ENCODE assay signal across 10 mouse cellular contexts in genomic region chr14:14347836-14348621, GRCm38 (mm10). TPM values are rescaled to one million over a fixed set of nuclear protein-coding genes. Genes with fewer than 3 reads are reported as not detected.
DNase-seq lines count a peak whose midpoint lies in the region; ATAC-seq and TF ChIP-seq lines count a peak whose summit lies in the region.
"Had no signal": no experiment of that assay in that cellular context is flagged by ENCODE, and none has a peak within 500 bp of the region (broad histone marks: within the 10 kb centered on the region; RNA-seq: fewer than 3 reads in every experiment).

No protein-coding gene starts in this region.

- H3K9me3 ChIP-seq in hindbrain, postnatal 0 days (ENCODE audit: low read length): peaks cover 13% of the 10 kb centered on the region; the same call in 1 of the 2 replicates
- peaks cover 34% of the 10 kb centered on the region for H3K9me3 ChIP-seq in midbrain, embryonic 14.5 days (ENCODE audit: control insufficient read depth, low read length)

- H3K9ac ChIP-seq in hindbrain, postnatal 0 days (replicated peaks; ENCODE audit: low read length): no peak overlapping the region
- H3K9ac ChIP-seq in midbrain, embryonic 14.5 days (replicated peaks; ENCODE audit: low read length): no peak overlapping the region

- TF ChIP-seq CTCF in hindbrain, postnatal 0 days (IDR thresholded peaks at IDR 0.05; ENCODE audit: low read depth): no peak

- H3K4me3 ChIP-seq in hindbrain, postnatal 0 days (ENCODE audit: low read length): no peak overlapping the region
- no peak overlapping the region for H3K4me3 ChIP-seq in midbrain, embryonic 14.5 days (replicated peaks; ENCODE audit: low read depth, low read length)

- H3K4me1 ChIP-seq in hindbrain, postnatal 0 days (ENCODE audit: insufficient read depth, low read length): no peaks in the 10 kb centered on the region
- H3K4me1 ChIP-seq in midbrain, embryonic 14.5 days (ENCODE audit: control insufficient read depth, insufficient read depth, low read length): no peaks in the 10 kb centered on the region

- peak; percentile 8 for DNase-seq in kidney, postnatal 14 days
- no peak for DNase-seq in kidney, adult 8-10 months
- DNase-seq in ES-CJ7 (ENCODE audit: low read depth, low spot score): peak; percentile 65
- DNase-seq in cerebellum, adult 18-20 months: peak; percentile 17 to 33
- peak; percentile 51 for DNase-seq in hindbrain, postnatal 0 days (ENCODE audit: low spot score)
- DNase-seq in midbrain, embryonic 14.5 days: peak; percentile 72
- DNase-seq in testis, postnatal 14 days (ENCODE audit: low spot score): peak; percentile 72
- no peak for DNase-seq in MN1 (ENCODE audit: low spot score)

- no peaks in the 10 kb centered on the region for H3K36me3 ChIP-seq in hindbrain, postnatal 0 days (ENCODE audit: insufficient read depth, low read length)
- H3K36me3 ChIP-seq in midbrain, embryonic 14.5 days (ENCODE audit: control insufficient read depth, insufficient read depth, low read length): no peaks in the 10 kb centered on the region

- 93% methylated on average over 14 of the region's 14 CpGs for WGBS in hindbrain, postnatal 0 days
- 96% methylated on average over 14 of the region's 14 CpGs for WGBS in midbrain, embryonic 14.5 days

- ATAC-seq in hindbrain, postnatal 0 days: peak; percentile 9
- ATAC-seq in midbrain, embryonic 14.5 days (ENCODE audit: low FRiP score, low TSS enrichment): peak; percentile 7

- no peak overlapping the region for H3K27ac ChIP-seq in hindbrain, postnatal 0 days
- no peak overlapping the region for H3K27ac ChIP-seq in midbrain, embryonic 14.5 days (replicated peaks; ENCODE audit: low read depth, low read length)

- no peaks in the 10 kb centered on the region for H3K27me3 ChIP-seq in hindbrain, postnatal 0 days (ENCODE audit: insufficient read depth, low read length)
- no peaks in the 10 kb centered on the region for H3K27me3 ChIP-seq in midbrain, embryonic 14.5 days (ENCODE audit: control insufficient read depth, insufficient read depth, low read length)

- H3K4me2 ChIP-seq in hindbrain, postnatal 0 days (ENCODE audit: low read depth, low read length): no peak overlapping the region
- H3K4me2 ChIP-seq in midbrain, embryonic 14.5 days (ENCODE audit: low read length): no peak overlapping the region

RNA-seq across cellular contexts. Expression of gene Il3ra, which starts 2.0 kb away (rescaled TPM):
- total RNA-seq in hindbrain, postnatal 0 days (2014; rRNA removed): 3.8 and 11.0 TPM in 2 replicates
- polyA plus RNA-seq in hindbrain, postnatal 0 days (2015; fragmentation: Nextera tagmentation; extraction: Ambion mirVana): 2.3 and 2.4 TPM in 2 replicates
- 2.4 TPM in 2 replicates for polyA plus RNA-seq in midbrain, embryonic 14.5 days (2014; fragmentation: Nextera tagmentation; extraction: Ambion mirVana)

RNA-seq across cellular contexts. Expression of gene Olfr31, which starts 25.4 kb away (rescaled TPM):
- total RNA-seq in hindbrain, postnatal 0 days (2014; rRNA removed): not detected in 2 replicates
- polyA plus RNA-seq in hindbrain, postnatal 0 days (2015; fragmentation: Nextera tagmentation; extraction: Ambion mirVana): 0.05 and 0.30 TPM in 2 replicates
- 0.05 TPM in 1 of 2 replicates, not detected in the other for polyA plus RNA-seq in midbrain, embryonic 14.5 days (2014; fragmentation: Nextera tagmentation; extraction: Ambion mirVana)
- polyA plus RNA-seq: cortical plate, adult 2 months had no signal

RNA-seq across cellular contexts. Expression of gene Olfr721-ps1, which starts 53.1 kb away (rescaled TPM):
- total RNA-seq in hindbrain, postnatal 0 days (2014; rRNA removed): not detected in 2 replicates
- not detected in 2 replicates for polyA plus RNA-seq in hindbrain, postnatal 0 days (2015; fragmentation: Nextera tagmentation; extraction: Ambion mirVana)
- not detected in 2 replicates for polyA plus RNA-seq in midbrain, embryonic 14.5 days (2014; fragmentation: Nextera tagmentation; extraction: Ambion mirVana)
- polyA plus RNA-seq: cortical plate, adult 2 months; myocyte had no signal

Comparison
In these comparisons a context has a peak if more than half of its experiments do, and no peak if none do; other contexts are left out.
1. DNase-seq: peak in kidney, postnatal 14 days (single experiment), ES-CJ7 (single experiment), cerebellum, adult 18-20 months (2 of 2), hindbrain, postnatal 0 days (single experiment), midbrain, embryonic 14.5 days (single experiment) and testis, postnatal 14 days (single experiment); none in kidney, adult 8-10 months (0 of 2) and MN1 (single experiment).